Mouse (Mus musculus): ENCODE measurements around the gene 4932415D10Rik. TPM values are rescaled to one million over a fixed set of nuclear protein-coding genes. Genes with fewer than 3 reads are reported as not detected.

4932415D10Rik gene
- polyA plus RNA-seq (2021; fragmentation: Nextera tagmentation) = not detected in 2 replicates
- long read RNA-seq, experiment 1 = 0 reads
- long read RNA-seq, experiment 2 = 0 reads

GRCm38 (mm10) chr10:82316482-82316881, at the start of gene 4932415D10Rik:
Gene 4932415D10Rik, minus strand, starts transcription at chr10:82316582.

GRCm38 (mm10) chr10:82354083-82355010, 38.0 kb upstream of the 4932415D10Rik start, which contains the start of gene Gm4924:
Gene Gm4924, plus strand, starts transcription at chr10:82354255.

GRCm38 (mm10) chr10:82240742-82241400, 75.5 kb downstream of the 4932415D10Rik start, which contains the start of gene Zfp938:
Gene Zfp938, minus strand, starts transcription at chr10:82241280.

Other genes with a start within 250 kb of the 4932415D10Rik start
- 1.2 and 1.8 TPM in 2 replicates for gene BC024063, start 233.2 kb downstream of the 4932415D10Rik start, polyA plus RNA-seq (2021; fragmentation: Nextera tagmentation)
- gene AU041133, start 188.6 kb downstream of the 4932415D10Rik start, polyA plus RNA-seq (2021; fragmentation: Nextera tagmentation) = 3.5 and 4.0 TPM in 2 replicates
- gene Zfp938, start 75.3 kb downstream of the 4932415D10Rik start, polyA plus RNA-seq (2021; fragmentation: Nextera tagmentation) = 16.4 and 17.6 TPM in 2 replicates
- 6.2 and 7.0 TPM in 2 replicates for gene Gm4924, start 37.7 kb upstream of the 4932415D10Rik start, polyA plus RNA-seq (2021; fragmentation: Nextera tagmentation)
- not detected in 2 replicates for gene Gm1553, start 176.0 kb upstream of the 4932415D10Rik start, polyA plus RNA-seq (2021; fragmentation: Nextera tagmentation)